Mouse (Mus musculus): ENCODE data around the gene Snx29.

GRCm38 (mm10) chr16:11454871-11455270 is 132.2 kb downstream of the Snx29 start:
- no peak for TF ChIP-seq CTCF (conservative IDR thresholded peaks at IDR 0.05; ENCODE audit: low read length)
- no peak for TF ChIP-seq POU5F1 (IDR thresholded peaks at IDR 0.05; ENCODE audit: borderline replicate concordance, low read length)
- no peak for TF ChIP-seq NANOG (IDR thresholded peaks at IDR 0.05; ENCODE audit: borderline replicate concordance, low read length)

Measured in E14TG2a.4 (cell line).